Mouse (Mus musculus) embryonic stem cell, embryonic (primary cell): ENCODE measurements around the gene Gm10378.
"Not testable (repeated sequence)": the region's sequence is repeated elsewhere in the genome, so short reads cannot be mapped to it uniquely, and the experiment has no call there.

Source experiments
- CTCF ChIA-PET, 4 experiments: fragments of 300-600 bp in 2 of 4; fragments of 350-600 bp in 2 of 4; sonication (Branson Sonifier 250); formaldehyde crosslinking; loops; one replicate each; lab custom pipeline; 2022; ENCODE audit warnings: inconsistent platforms in 2 of 4; lab: Charles Lee
- POLR2A ChIA-PET, 4 experiments: fragments of 300-600 bp in 2 of 4; fragments of 350-600 bp in 2 of 4; sonication (Branson Sonifier 250); formaldehyde crosslinking; loops; one replicate each; lab custom pipeline; 2022; ENCODE audit warnings: antibody characterized with exemption in 4 of 4, inconsistent platforms in 1 of 4; lab: Charles Lee

Gene Gm10378

DNA sequence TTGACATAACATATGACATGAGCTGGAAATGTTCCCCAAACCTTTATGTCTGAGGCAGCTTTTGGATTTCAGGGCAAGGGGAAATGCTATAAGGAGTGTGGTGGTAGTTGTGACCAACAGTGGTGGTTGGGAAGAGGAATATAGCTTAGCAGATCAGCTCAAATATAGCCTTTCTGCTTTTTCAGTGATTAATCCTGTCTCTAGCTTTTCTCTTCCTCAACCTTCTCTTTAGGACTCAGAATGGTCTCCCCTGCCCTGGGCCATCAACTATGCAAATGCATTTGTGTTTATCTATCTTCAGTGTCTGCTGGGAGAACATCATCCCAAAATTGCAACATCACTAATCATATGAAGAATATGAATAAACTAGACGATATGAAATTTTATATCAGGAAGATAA, at the start of gene Gm10378:
Gene Gm10378 (plus strand): TSS at position 301 of the 400 bp plus-strand sequence.
- POLR2A ChIA-PET, CTCF ChIA-PET: not testable (repeated sequence)

DNA sequence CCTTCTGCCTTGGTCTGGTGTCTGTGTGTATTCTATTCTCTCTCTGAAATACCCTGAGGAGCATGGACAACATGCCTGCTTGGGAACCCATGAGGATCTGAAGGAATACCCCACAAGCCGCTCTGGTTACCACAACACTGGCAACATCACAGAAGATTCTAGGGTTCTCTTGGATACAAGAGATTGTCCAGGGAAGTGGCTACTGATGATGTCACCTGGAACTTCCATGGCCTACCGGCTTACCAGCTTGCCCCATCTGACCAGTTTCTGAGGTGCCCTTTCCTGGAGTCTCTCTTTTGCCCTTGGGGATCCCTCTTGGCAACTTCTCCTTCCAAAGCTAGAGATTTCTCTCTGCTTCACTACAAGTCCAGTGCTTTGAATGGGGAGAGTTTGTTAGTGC, 13.9 kb upstream of the Gm10378 start, which contains the start of gene Gm3633:
Gene Gm3633 (minus strand): TSS at position 101 of the 400 bp plus-strand sequence.
- CTCF ChIA-PET, POLR2A ChIA-PET: not testable (repeated sequence)
